Mouse (Mus musculus) liver, embryonic 13.5 days (tissue): Measurements from ENCODE around the gene Evi2b. TPM values are rescaled to one million over a fixed set of nuclear protein-coding genes. Genes with fewer than 3 reads are reported as not detected.

Source experiments
- ATAC-seq: fragments of 200-750 bp; cut with Nextera tagmentation; 2 replicates; pipeline ENCODE4 v1.8.0; 2017; ENCODE audit warnings: low read depth, mild to moderate bottlenecking, moderate number of reproducible peaks, moderate library complexity
- DNase-seq: peaks from one replicate; pipeline ENCODE4 v3.0.0; 2022
- H3K27ac ChIP-seq: fragments of 300-500 bp; sonication (generic); 2 replicates; pipeline ENCODE4 v1.5.1; 2015; ENCODE audit warnings: moderate library complexity, mild to moderate bottlenecking, inconsistent platforms
- H3K27me3 ChIP-seq: fragments of 300-500 bp; sonication (generic); 2 replicates; pipeline ENCODE4 v1.6.1; 2015; ENCODE audit warnings: mild to moderate bottlenecking, inconsistent platforms
- H3K36me3 ChIP-seq: fragments of 300-500 bp; sonication (generic); 2 replicates; pipeline ENCODE4 v1.6.1; 2015; ENCODE audit warnings: mild to moderate bottlenecking, inconsistent platforms
- H3K4me1 ChIP-seq: fragments of 300-500 bp; sonication (generic); replicated peaks from 2 replicates; pipeline ENCODE4 v1.6.1; 2015; ENCODE audit warnings: inconsistent platforms
- H3K4me2 ChIP-seq: fragments of 300-500 bp; sonication (generic); 2 replicates; pipeline ENCODE4 v1.6.1; 2015; ENCODE audit warnings: inconsistent platforms, mild to moderate bottlenecking, moderate library complexity
- H3K4me3 ChIP-seq: fragments of 300-500 bp; sonication (generic); replicated peaks from 2 replicates; pipeline ENCODE4 v1.5.1; 2015; ENCODE audit warnings: mild to moderate bottlenecking, inconsistent platforms
- H3K9ac ChIP-seq: fragments of 300-500 bp; sonication (generic); 2 replicates; pipeline ENCODE4 v1.6.1; 2015; ENCODE audit warnings: mild to moderate bottlenecking, inconsistent platforms
- H3K9me3 ChIP-seq: fragments of 300-500 bp; sonication (generic); replicated peaks from 2 replicates; pipeline ENCODE4 v1.6.1; 2016; ENCODE audit warnings: inconsistent platforms
- WGBS: fragments of 180-500 bp; shearing (Covaris S2); methylation state at CpG from one replicate; pipeline ENCODE4 v1.1.7; 2015; ENCODE audit not compliant: insufficient replicate concordance; 5-methylcytosine and 5-hydroxymethylcytosine counted together
- polyA plus RNA-seq: library from polyadenylated mRNA; unstranded; fragments of >200 nt; fragmentation: Nextera tagmentation; extraction: Ambion mirVana; gene quantifications from 2 replicates; pipeline ENCODE4 v1.2.1, GENCODE M21; 2015

The Evi2b gene
- polyA plus RNA-seq, 1 experiment from 2014 or later: 4.0 TPM

- H3K9me3 ChIP-seq: no peaks in the 10 kb centered on the region
These were observed 1.6 kb downstream of the Evi2b start for GRCm38 (mm10) chr11:79521930-79522329.

GRCm38 (mm10) chr11:79520772-79521171, 2.8 kb downstream of the Evi2b start:
- peaks cover 2% of the 10 kb centered on the region; the same call in 1 of the 2 replicates for H3K36me3 ChIP-seq
- no peaks in the 10 kb centered on the region for H3K9me3 ChIP-seq
- no peaks in the 10 kb centered on the region for H3K27me3 ChIP-seq
- DNase-seq: no peak
- H3K4me1 ChIP-seq: peaks cover 27% of the 10 kb centered on the region
- H3K27ac ChIP-seq: no peak overlapping the region
- H3K9ac ChIP-seq: no peak overlapping the region
- no peak overlapping the region for H3K4me3 ChIP-seq
- no peak for ATAC-seq
- peak overlapping the region; percentile 18 for H3K4me2 ChIP-seq

More at GRCm38 (mm10) chr11:79521930-79522329, 1.6 kb downstream of the Evi2b start:
- DNase-seq: no peak
- Histone ChIP-seq H3K36me3 (no peaks in the 10 kb centered on the region), H3K27me3 (no peaks in the 10 kb centered on the region), H3K4me3 (no peak overlapping the region), H3K9ac (no peak overlapping the region), H3K4me1 (peaks cover 34% of the 10 kb centered on the region), H3K4me2 (peak overlapping the region; percentile 21; the same call in 1 of the 2 replicates), H3K27ac (no peak overlapping the region)
- no peak for ATAC-seq

GRCm38 (mm10) chr11:79519878-79520291, 3.7 kb downstream of the Evi2b start:
- DNase-seq: no peak
- 12% methylated on average over 1 of the region's 1 CpGs for WGBS
- no peaks in the 10 kb centered on the region for H3K9me3 ChIP-seq
- no peak overlapping the region for H3K9ac ChIP-seq
- H3K27me3 ChIP-seq: no peaks in the 10 kb centered on the region
- ATAC-seq: no peak
- H3K4me2 ChIP-seq: no peak overlapping the region
- H3K36me3 ChIP-seq: peaks cover 10% of the 10 kb centered on the region
- H3K27ac ChIP-seq: no peak overlapping the region
- H3K4me1 ChIP-seq: peaks cover 31% of the 10 kb centered on the region
- no peak overlapping the region for H3K4me3 ChIP-seq

DNA sequence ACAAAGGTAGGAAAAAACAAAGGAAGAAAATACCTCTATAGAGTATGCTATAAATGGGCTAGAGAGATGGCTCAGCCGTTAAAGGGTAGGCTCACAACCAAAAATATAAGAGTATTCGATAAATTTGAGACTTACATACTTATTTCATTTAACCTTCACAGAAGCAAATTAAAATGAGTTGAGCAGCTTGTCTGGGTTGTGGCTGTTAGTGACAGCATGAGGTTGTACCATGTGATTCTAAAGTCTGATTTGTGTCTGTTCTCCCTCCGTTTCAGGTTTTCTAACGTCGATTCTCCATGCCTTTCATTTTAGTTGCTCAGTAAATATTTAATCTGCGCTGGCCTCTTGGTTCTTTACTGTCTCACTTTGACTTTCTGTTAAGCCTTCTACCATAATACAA, 4.3 kb downstream of the Evi2b start:
- Histone ChIP-seq H3K36me3 (peaks cover 10% of the 10 kb centered on the region), H3K9me3 (no peaks in the 10 kb centered on the region), H3K27ac (no peak overlapping the region), H3K4me1 (peaks cover 30% of the 10 kb centered on the region), H3K27me3 (no peaks in the 10 kb centered on the region), H3K4me2 (peak overlapping the region; percentile 12; the same call in 1 of the 2 replicates), H3K4me3 (no peak overlapping the region), H3K9ac (no peak overlapping the region)
- WGBS: 54% methylated on average over 6 of the region's 6 CpGs
- no peak for DNase-seq
- ATAC-seq: no peak

DNA sequence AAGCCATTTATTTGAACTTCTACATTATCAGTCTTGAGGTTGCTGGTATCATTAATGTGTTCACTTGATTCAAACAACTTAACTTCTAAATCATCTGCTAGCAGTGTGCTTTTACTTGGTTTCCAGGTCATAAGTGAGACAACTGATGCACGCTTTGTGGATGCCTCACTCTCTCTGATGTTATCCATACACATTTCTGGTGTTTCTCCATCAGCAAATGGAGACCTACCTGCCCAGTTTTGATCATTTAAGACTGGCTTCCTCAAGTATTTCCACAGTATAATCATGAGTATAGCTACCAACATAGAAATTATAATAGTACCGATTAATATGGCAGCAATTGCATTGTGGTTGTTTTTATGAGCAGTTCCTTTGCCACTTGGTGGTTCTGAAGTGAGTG, 7.8 kb downstream of the Evi2b start:
- WGBS: 80% methylated on average over 2 of the region's 2 CpGs

DNA sequence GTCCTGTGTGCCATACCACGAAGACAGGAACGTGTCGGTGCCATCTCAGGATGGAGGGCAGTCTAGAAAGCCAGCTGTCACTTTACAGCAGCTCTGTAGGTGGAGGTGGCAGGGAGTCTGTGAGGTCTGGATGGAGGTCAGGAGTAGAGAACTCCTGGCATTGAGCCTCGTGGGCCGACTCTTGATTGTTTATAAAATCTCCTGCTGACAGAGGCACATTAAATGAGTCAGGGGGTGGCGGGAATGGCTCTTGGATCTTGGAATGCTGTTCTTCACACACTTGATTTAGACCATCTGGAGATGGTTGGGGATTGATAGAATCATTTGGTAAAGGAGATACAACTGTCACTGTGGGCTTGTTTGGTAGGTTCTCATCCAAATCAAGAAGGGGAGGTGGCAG, 8.2 kb downstream of the Evi2b start:
- no peak for DNase-seq
- H3K36me3 ChIP-seq: peaks cover 10% of the 10 kb centered on the region
- 80% methylated on average over 6 of the region's 6 CpGs for WGBS

More for the DNA sequence above, 7.8 kb downstream of the Evi2b start:
- Histone ChIP-seq H3K4me3 (no peak overlapping the region), H3K9ac (no peak overlapping the region), H3K27ac (no peak overlapping the region), H3K4me2 (no peak overlapping the region), H3K9me3 (no peaks in the 10 kb centered on the region), H3K27me3 (no peaks in the 10 kb centered on the region), H3K4me1 (peaks cover 17% of the 10 kb centered on the region), H3K36me3 (peaks cover 10% of the 10 kb centered on the region)
- ATAC-seq (no peak), DNase-seq (no peak)

DNA sequence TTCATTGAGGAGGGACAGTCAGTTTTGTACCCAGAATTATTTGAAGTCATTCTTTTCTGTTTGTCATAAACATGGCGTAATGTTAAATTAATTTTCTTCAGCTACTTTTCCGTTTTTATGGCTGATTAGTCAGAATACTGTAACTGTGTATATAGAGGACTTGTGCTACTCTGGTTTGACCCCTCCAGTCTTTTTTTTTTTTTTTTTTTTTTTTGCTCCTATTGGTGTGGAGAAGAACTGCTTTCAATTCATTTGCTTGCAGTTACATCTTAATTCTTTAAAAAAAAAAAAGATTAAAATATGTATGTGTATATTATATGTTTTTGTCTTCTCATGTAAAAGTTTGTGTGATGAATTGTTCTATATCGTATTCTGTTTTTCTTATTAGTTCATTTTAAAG, 11.6 kb downstream of the Evi2b start:
- no peak overlapping the region for H3K4me3 ChIP-seq
- WGBS: 77% methylated on average over 3 of the region's 3 CpGs
- DNase-seq (no peak), ATAC-seq (no peak)
- H3K27ac ChIP-seq: no peak overlapping the region
- no peak overlapping the region for H3K4me2 ChIP-seq
- H3K4me1 ChIP-seq: peaks cover 4% of the 10 kb centered on the region; the same call in 1 of the 2 replicates
- no peaks in the 10 kb centered on the region for H3K9me3 ChIP-seq
- peaks cover 10% of the 10 kb centered on the region for H3K36me3 ChIP-seq
- no peaks in the 10 kb centered on the region for H3K27me3 ChIP-seq
- no peak overlapping the region for H3K9ac ChIP-seq

More for the DNA sequence above, 8.2 kb downstream of the Evi2b start:
- no peak for ATAC-seq
- Histone ChIP-seq H3K9me3 (no peaks in the 10 kb centered on the region), H3K4me2 (no peak overlapping the region), H3K9ac (no peak overlapping the region), H3K4me1 (peaks cover 14% of the 10 kb centered on the region), H3K27me3 (no peaks in the 10 kb centered on the region), H3K4me3 (no peak overlapping the region), H3K27ac (no peak overlapping the region)

DNA sequence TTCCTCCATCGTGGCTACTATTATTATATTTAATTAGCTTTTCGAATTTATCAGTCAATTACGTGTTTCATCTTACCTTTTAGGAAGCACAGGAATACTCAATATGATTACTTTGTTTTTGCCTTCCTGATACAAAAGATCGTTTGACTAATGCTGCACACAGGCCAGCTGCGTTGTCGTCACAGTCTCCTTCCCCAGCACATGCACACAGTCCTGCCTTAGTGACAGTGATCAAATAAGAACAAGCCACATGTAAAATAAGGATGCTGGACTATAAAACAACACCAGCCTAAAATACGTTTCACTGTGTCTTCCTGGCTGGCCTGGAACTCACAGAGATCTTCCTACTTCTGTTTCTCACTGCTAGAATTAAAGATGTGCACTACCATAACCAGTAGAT, 19.1 kb downstream of the Evi2b start:
- H3K27me3 ChIP-seq: no peaks in the 10 kb centered on the region
- H3K9me3 ChIP-seq: no peaks in the 10 kb centered on the region
- ATAC-seq (no peak), DNase-seq (no peak)
- H3K4me2 ChIP-seq: no peak overlapping the region
- H3K4me3 ChIP-seq: no peak overlapping the region
- no peak overlapping the region for H3K9ac ChIP-seq
- no peaks in the 10 kb centered on the region for H3K36me3 ChIP-seq
- 77% methylated on average over 7 of the region's 7 CpGs for WGBS
- 0 out of 2 replicates have a peak, but pooled peaks cover 4% of the 10 kb centered on the region for H3K4me1 ChIP-seq
- H3K27ac ChIP-seq: no peak overlapping the region

GRCm38 (mm10) chr11:79503845-79504244, 19.7 kb downstream of the Evi2b start, which contains the start of gene Omg:
Omg (minus strand) TSS chr11:79504084.
- H3K9ac ChIP-seq: no peak within 1 kb of the TSS
- H3K4me1 ChIP-seq: 0 out of 2 replicates have a peak, but pooled peaks cover 4% of the 10 kb centered on the region
- H3K4me2 ChIP-seq: no peak within 1 kb of the TSS
- no peak within 1 kb of the TSS for H3K4me3 ChIP-seq
- ATAC-seq (no peak), DNase-seq (no peak)
- H3K27me3 ChIP-seq: no peaks in the 10 kb centered on the region
- WGBS: 64% methylated on average over 8 of the region's 8 CpGs
- no peak within 1 kb of the TSS for H3K27ac ChIP-seq
- H3K9me3 ChIP-seq: no peaks in the 10 kb centered on the region
- no peaks in the 10 kb centered on the region for H3K36me3 ChIP-seq

DNA sequence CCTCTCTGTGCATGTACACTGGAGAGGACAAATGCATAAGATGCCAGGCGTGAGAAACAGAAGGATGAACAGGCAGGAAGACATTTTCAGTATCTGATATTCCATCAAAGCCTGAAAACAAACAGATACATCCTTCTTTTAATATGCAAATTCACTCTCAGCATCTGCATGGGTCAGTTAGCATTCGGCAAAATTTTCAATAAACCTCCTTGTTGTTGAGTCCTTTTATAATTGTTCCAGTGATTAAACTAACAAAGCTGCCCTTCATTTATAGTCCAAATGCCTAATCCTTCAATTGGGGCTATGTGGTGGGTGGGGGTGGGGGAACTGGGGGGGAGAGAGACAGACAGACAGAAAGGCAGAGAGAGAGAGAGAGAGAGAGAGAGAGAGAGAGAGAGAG, 20.6 kb downstream of the Evi2b start:
- H3K27ac ChIP-seq: no peak overlapping the region
- H3K4me2 ChIP-seq: no peak overlapping the region
- ATAC-seq (no peak), DNase-seq (no peak)
- H3K36me3 ChIP-seq: no peaks in the 10 kb centered on the region
- 0 out of 2 replicates have a peak, but pooled peaks cover 4% of the 10 kb centered on the region for H3K4me1 ChIP-seq
- H3K4me3 ChIP-seq: no peak overlapping the region
- H3K9ac ChIP-seq: no peak overlapping the region
- WGBS: 65% methylated on average over 2 of the region's 2 CpGs
- no peaks in the 10 kb centered on the region for H3K27me3 ChIP-seq
- no peaks in the 10 kb centered on the region for H3K9me3 ChIP-seq

DNA sequence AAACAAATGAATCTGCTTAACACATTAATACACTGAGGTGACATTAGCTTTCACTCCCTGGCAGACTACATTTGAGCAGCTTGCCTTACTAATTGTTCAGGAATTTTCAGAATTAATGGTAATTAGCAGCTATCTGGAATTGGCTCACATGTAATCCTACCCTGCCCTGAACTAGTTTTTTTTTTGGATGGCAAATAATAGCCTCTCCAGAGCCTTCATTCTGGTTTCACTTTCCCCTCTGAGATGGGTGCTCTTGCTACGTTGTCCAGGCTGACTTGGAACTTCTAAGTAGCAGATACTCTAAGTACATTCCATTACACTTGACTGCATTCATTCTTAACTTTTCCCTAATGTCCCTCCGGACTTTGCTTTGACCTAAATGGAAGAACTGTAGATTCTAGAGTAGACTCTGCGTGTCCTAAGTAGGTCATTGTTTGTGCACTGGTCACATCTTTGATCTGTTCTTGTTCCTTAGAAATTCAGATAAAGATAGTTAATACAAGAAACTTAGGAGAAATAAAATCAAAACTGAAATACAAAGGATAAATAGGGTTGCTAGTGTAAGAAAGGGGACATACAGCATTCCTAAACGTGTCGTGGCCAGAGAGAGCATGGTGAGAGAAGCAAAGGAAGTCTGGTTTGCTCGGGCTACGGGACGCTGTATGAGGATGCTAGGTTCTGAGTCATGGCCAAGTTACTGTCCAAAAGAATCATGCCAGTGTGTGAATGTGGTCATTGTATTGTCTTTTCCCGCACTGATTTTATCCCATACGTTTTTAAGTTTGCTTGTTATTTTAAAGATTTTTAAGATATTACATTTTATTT, 28.4 kb downstream of the Evi2b start:
- DNase-seq (no peak), ATAC-seq (no peak)
- H3K27me3 ChIP-seq: no peaks in the 10 kb centered on the region
- no peak overlapping the region for H3K27ac ChIP-seq
- no peaks in the 10 kb centered on the region for H3K4me1 ChIP-seq
- peaks cover 5% of the 10 kb centered on the region; the same call in 1 of the 2 replicates for H3K36me3 ChIP-seq
- H3K9me3 ChIP-seq: no peaks in the 10 kb centered on the region
- no peak overlapping the region for H3K9ac ChIP-seq
- H3K4me2 ChIP-seq: no peak overlapping the region
- no peak overlapping the region for H3K4me3 ChIP-seq
- WGBS: 75% methylated on average over 10 of the region's 10 CpGs

DNA sequence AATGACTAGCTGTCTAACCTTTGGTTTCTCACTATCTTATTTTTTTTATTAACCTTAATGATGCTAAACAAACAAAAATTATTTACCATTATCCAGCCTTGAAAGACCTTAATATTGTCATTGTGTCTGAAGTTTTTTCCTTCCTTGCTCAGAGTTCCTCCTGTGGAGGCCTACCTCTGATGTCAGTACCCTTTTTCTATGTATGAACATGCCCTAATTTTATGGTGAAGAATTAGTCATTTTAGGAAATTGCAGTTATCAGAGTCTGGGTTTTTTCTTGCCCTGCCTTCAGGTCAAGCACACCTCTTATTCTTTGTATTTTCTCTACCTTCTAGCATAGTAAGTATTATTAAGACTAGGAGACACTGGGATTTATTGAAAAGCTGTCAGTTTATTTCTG, 38.8 kb downstream of the Evi2b start:
- Histone ChIP-seq H3K36me3 (no peaks in the 10 kb centered on the region), H3K27ac (no peak overlapping the region), H3K4me3 (no peak overlapping the region), H3K9me3 (no peaks in the 10 kb centered on the region), H3K4me1 (peaks cover 8% of the 10 kb centered on the region), H3K27me3 (no peaks in the 10 kb centered on the region), H3K4me2 (no peak overlapping the region), H3K9ac (no peak overlapping the region)
- ATAC-seq: no peak
- no peak for DNase-seq
